Mouse (Mus musculus): ENCODE measurements at regions not wholly inside any gene's neighbourhood (a gene's known extent, or its start where the extent isn't known, plus 50 kb on each side); places are given as distances from the start of the nearest gene placed in this dataset.
"Not testable (repeated sequence)": the region's sequence is repeated elsewhere in the genome, so short reads cannot be mapped to it uniquely, and the experiment has no call there.

DNA sequence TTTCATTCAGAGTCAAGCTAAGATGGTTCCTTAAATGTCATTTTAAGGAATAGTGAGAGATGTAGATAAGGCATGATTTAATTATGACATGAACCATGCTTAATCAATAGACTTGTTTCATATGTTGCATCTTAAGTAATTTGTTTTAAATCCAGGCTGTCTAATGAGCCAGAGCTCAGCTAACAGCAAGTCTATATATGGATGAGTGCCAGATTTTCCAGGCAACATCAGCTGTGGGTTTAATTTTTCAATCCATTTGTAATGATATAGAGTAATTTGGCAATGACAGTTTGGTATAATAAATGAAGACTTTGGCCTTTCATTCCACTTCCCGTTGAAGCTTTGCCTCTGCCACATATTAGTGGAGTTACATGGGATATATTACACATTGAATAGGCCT lies 677.3 kb upstream of the Sorcs1 start:
- H3K4me1 ChIP-seq (ENCODE audit: insufficient read depth) = no peaks in the 10 kb centered on the region
- H3K36me3 ChIP-seq (ENCODE audit: insufficient read depth) = no peaks in the 10 kb centered on the region
- H3K27ac ChIP-seq (ENCODE audit: low read depth) = no peak overlapping the region
- no peak overlapping the region for H3K4me3 ChIP-seq (ENCODE audit: low read depth, low read length)
- ATAC-seq (ENCODE audit: insufficient read depth) = no peak
- DNase-seq = peak; percentile 20
- WGBS = 32% methylated on average over 1 of the region's 1 CpGs
- H3K4me2 ChIP-seq = no peak overlapping the region
- H3K27me3 ChIP-seq (ENCODE audit: insufficient read depth, low read length) = no peaks in the 10 kb centered on the region
- no peak for TF ChIP-seq CTCF (IDR thresholded peaks at IDR 0.05; ENCODE audit: low read depth)
- H3K9ac ChIP-seq = no peak overlapping the region
- H3K9me3 ChIP-seq (ENCODE audit: low read depth, low read length) = no peaks in the 10 kb centered on the region

- H3K9me3 ChIP-seq (ENCODE audit: low read depth, low read length) = no peaks in the 10 kb centered on the region
- no peaks in the 10 kb centered on the region for H3K4me1 ChIP-seq (ENCODE audit: insufficient read depth)
- no peak overlapping the region for H3K9ac ChIP-seq
- H3K27me3 ChIP-seq (ENCODE audit: insufficient read depth, low read length) = no peaks in the 10 kb centered on the region
- no peak overlapping the region for H3K4me3 ChIP-seq (ENCODE audit: low read depth, low read length)
- ATAC-seq (ENCODE audit: insufficient read depth) (no peak), DNase-seq (no peak)
- no peaks in the 10 kb centered on the region for H3K36me3 ChIP-seq (ENCODE audit: insufficient read depth)
- H3K27ac ChIP-seq (ENCODE audit: low read depth) = no peak overlapping the region
- TF ChIP-seq CTCF (IDR thresholded peaks at IDR 0.05; ENCODE audit: low read depth) = no peak
- H3K4me2 ChIP-seq = no peak overlapping the region
- 92% methylated on average over 2 of the region's 2 CpGs for WGBS
Measured at GRCm38 (mm10) chr19:51340491-51340890, 662.0 kb upstream of the Sorcs1 start.

DNA sequence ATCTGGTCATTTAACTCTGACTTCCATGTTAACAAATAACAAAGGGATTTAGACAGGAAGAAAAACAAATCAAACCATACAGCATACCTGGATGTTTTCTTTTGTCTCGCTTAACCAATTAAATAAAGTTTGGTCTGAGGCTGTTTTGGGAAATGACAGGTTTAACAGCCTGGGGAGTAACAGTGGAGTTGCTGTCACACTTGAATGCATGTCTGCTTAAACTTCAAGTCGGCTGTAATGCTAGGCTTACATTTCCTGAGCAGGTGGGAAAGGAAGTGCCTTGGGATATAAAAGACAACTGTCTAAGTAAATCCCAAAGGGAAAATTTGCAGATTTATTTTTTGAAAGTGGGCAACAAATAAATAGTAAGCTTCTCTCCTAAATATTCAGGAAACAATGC lies 651.6 kb upstream of the Sorcs1 start:
- Histone ChIP-seq H3K27ac (ENCODE audit: low read depth) (no peak overlapping the region), H3K9ac (no peak overlapping the region), H3K9me3 (ENCODE audit: low read depth, low read length) (no peaks in the 10 kb centered on the region), H3K36me3 (ENCODE audit: insufficient read depth) (no peaks in the 10 kb centered on the region), H3K4me3 (ENCODE audit: low read depth, low read length) (no peak overlapping the region), H3K4me2 (no peak overlapping the region), H3K4me1 (ENCODE audit: insufficient read depth) (no peaks in the 10 kb centered on the region), H3K27me3 (ENCODE audit: insufficient read depth, low read length) (no peaks in the 10 kb centered on the region)
- WGBS = 53% methylated on average over 2 of the region's 2 CpGs
- no peak for TF ChIP-seq CTCF (IDR thresholded peaks at IDR 0.05; ENCODE audit: low read depth)
- ATAC-seq (ENCODE audit: insufficient read depth) (no peak), DNase-seq (no peak)

GRCm38 (mm10) chr19:51303708-51304107 lies 625.3 kb upstream of the Sorcs1 start:
- peak; percentile 42 for DNase-seq
- ATAC-seq (ENCODE audit: insufficient read depth) = no peak
- no peak for TF ChIP-seq CTCF (IDR thresholded peaks at IDR 0.05; ENCODE audit: low read depth)
- Histone ChIP-seq H3K4me2 (no peak overlapping the region), H3K9ac (no peak overlapping the region), H3K9me3 (ENCODE audit: low read depth, low read length) (no peaks in the 10 kb centered on the region), H3K4me1 (ENCODE audit: insufficient read depth) (no peaks in the 10 kb centered on the region), H3K4me3 (ENCODE audit: low read depth, low read length) (no peak overlapping the region), H3K27me3 (ENCODE audit: insufficient read depth, low read length) (no peaks in the 10 kb centered on the region), H3K36me3 (ENCODE audit: insufficient read depth) (no peaks in the 10 kb centered on the region), H3K27ac (ENCODE audit: low read depth) (no peak overlapping the region)
- WGBS = 42% methylated on average over 3 of the region's 3 CpGs

DNA sequence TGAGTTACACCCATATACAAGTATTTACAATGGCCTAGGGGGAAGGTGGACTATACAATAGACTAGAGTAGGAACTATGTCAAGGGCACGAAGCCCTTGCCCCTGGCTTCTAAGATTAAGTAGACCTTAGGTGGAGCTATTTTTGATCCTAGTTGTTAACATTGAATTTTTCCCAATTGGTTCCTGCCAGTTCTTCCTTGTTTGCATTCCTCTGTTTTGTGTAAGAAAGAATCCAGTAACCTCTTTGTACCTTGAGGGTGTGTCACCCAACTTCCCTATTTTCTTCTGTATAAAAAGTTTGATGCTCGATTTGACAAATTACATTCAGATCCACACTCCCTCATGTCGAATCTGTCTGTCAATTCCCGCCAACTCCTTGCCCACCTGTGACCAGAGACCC lies 618.2 kb upstream of the Sorcs1 start:
- WGBS = 78% methylated on average over 4 of the region's 4 CpGs
- H3K4me2 ChIP-seq; H3K9me3 ChIP-seq (ENCODE audit: low read depth, low read length); H3K9ac ChIP-seq; H3K4me1 ChIP-seq (ENCODE audit: insufficient read depth); DNase-seq; H3K27ac ChIP-seq (ENCODE audit: low read depth); ATAC-seq (ENCODE audit: insufficient read depth); H3K4me3 ChIP-seq (ENCODE audit: low read depth, low read length); H3K36me3 ChIP-seq (ENCODE audit: insufficient read depth); H3K27me3 ChIP-seq (ENCODE audit: insufficient read depth, low read length): not testable (repeated sequence)

- DNase-seq = no peak
- no peak for ATAC-seq (ENCODE audit: insufficient read depth)
- no peaks in the 10 kb centered on the region for H3K27me3 ChIP-seq (ENCODE audit: insufficient read depth, low read length)
- no peaks in the 10 kb centered on the region for H3K4me1 ChIP-seq (ENCODE audit: insufficient read depth)
- H3K36me3 ChIP-seq (ENCODE audit: insufficient read depth) = no peaks in the 10 kb centered on the region
- H3K4me3 ChIP-seq (ENCODE audit: low read depth, low read length) = no peak overlapping the region
- H3K9me3 ChIP-seq (ENCODE audit: low read depth, low read length) = no peaks in the 10 kb centered on the region
- TF ChIP-seq CTCF (IDR thresholded peaks at IDR 0.05; ENCODE audit: low read depth) = no peak
- H3K9ac ChIP-seq = no peak overlapping the region
- H3K4me2 ChIP-seq = no peak overlapping the region
- no peak overlapping the region for H3K27ac ChIP-seq (ENCODE audit: low read depth)
- 60% methylated on average over 4 of the region's 4 CpGs for WGBS
Measured at GRCm38 (mm10) chr19:51268978-51269556, 590.6 kb upstream of the Sorcs1 start.

DNA sequence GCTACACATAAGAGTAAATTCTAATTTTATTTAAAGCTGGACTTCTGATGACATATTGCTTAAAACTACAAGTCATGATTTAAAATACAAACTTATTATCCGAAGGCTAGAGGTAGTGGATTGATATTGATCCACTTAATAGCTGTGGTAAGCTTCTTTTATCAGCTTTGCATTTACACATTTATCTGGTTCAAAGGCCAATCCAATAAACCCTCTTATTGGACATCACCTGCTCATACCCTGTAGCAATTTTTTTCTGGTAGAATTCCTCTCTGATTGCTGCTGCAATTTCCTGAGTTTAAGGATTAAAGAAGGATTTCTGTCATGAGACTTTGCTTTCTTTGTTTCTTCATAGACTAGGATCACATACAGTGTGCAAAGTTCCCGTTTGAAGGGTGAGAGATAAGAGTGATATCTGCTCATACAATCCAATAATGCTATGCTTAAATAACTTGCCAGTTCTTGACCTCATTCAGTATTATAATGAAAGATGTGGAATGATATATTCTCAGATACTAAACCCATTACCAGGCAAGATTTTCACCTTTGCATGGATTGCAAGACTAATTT lies 561.9 kb upstream of the Sorcs1 start:
- no peaks in the 10 kb centered on the region for H3K9me3 ChIP-seq (ENCODE audit: low read depth, low read length)
- H3K4me3 ChIP-seq (ENCODE audit: low read depth, low read length) = no peak overlapping the region
- H3K4me1 ChIP-seq (ENCODE audit: insufficient read depth) = no peaks in the 10 kb centered on the region
- H3K4me2 ChIP-seq = no peak overlapping the region
- TF ChIP-seq CTCF (IDR thresholded peaks at IDR 0.05; ENCODE audit: low read depth) = no peak
- DNase-seq (no peak), ATAC-seq (ENCODE audit: insufficient read depth) (no peak)
- H3K36me3 ChIP-seq (ENCODE audit: insufficient read depth) = no peaks in the 10 kb centered on the region
- 59% methylated on average over 2 of the region's 2 CpGs for WGBS
- no peaks in the 10 kb centered on the region for H3K27me3 ChIP-seq (ENCODE audit: insufficient read depth, low read length)
- no peak overlapping the region for H3K27ac ChIP-seq (ENCODE audit: low read depth)
- H3K9ac ChIP-seq = no peak overlapping the region

GRCm38 (mm10) chr19:51238181-51238523 lies 559.7 kb upstream of the Sorcs1 start:
- H3K27me3 ChIP-seq (ENCODE audit: insufficient read depth, low read length) = no peaks in the 10 kb centered on the region
- H3K27ac ChIP-seq (ENCODE audit: low read depth) = no peak overlapping the region
- TF ChIP-seq CTCF (IDR thresholded peaks at IDR 0.05; ENCODE audit: low read depth) = no peak
- H3K9me3 ChIP-seq (ENCODE audit: low read depth, low read length) = no peaks in the 10 kb centered on the region
- H3K4me1 ChIP-seq (ENCODE audit: insufficient read depth) = no peaks in the 10 kb centered on the region
- ATAC-seq (ENCODE audit: insufficient read depth) (no peak), DNase-seq (no peak)
- no peaks in the 10 kb centered on the region for H3K36me3 ChIP-seq (ENCODE audit: insufficient read depth)
- H3K9ac ChIP-seq = no peak overlapping the region
- no peak overlapping the region for H3K4me3 ChIP-seq (ENCODE audit: low read depth, low read length)
- H3K4me2 ChIP-seq = no peak overlapping the region

Data from lung, embryonic 14.5 days (tissue).